Mouse (Mus musculus) lung, postnatal 4 days (tissue): Measurements from ENCODE around the gene Maml2.

ENCODE experiments used
- DNase-seq, 2 experiments: peaks; one replicate each; pipeline ENCODE4 v3.0.0; 2021

The Maml2 gene

DNA sequence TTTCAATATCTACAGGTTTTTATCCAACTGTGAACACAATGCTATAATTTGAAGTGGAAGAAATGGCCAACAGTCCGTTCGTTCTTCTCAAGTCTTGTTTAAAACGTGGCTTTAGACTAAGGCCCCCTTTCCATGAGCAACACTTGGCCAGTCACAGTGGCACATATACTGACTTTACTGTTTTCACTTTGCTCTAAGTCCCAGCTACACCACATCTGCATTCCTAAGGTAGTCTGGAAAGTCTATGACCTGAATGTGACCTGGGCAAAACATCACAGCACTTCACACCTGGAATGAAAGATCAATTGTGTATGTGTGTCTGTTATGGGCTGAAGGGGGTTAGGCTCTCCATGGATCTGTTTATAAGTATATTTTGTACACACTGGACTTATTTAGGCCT, 151.0 kb downstream of the Maml2 start:
- no peak for DNase-seq

DNA sequence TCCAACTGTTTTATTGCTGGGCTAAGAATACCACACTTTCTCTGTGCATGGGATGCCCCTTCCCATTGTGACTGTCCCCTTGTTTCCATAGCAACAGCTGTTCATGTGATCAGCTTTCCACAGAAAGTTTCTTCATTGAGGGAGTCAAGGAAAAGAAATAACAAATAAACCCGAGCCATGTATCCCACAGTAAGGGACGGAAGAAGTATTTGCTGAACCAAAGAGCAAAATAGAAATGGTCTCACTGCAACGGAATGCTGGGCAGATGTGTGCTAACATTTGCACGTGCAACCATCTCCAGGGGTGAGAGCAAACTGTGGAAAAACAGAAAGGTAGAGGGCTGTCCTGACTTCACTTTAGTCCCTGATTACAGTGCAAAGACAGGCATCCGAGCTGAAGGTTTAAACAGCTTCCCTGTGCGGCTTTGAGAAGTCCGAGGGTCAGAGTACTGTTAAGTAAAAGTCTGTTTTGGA, 156.9 kb downstream of the Maml2 start:
- DNase-seq, result peak in 1 of 2 experiments; percentile 33

DNA sequence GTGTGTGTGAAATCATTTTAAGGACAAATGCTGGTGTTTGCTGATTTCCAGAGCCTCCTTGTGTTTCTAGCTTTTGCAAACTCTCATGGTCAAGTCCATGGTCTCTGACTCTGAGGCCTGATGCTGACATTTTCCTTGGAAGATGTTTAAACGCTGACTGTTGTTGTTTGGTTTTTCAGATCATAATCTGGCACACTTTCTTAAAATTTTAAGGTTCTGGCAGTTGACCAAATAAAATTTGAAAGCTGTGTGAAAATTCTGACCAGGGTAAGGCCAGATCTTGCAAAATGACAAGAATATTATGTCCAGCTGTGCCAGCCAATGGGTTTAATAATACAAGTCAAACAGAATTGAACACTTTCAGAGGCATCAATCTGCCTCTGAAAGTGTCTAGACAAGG, 157.5 kb downstream of the Maml2 start:
- no peak for DNase-seq

DNA sequence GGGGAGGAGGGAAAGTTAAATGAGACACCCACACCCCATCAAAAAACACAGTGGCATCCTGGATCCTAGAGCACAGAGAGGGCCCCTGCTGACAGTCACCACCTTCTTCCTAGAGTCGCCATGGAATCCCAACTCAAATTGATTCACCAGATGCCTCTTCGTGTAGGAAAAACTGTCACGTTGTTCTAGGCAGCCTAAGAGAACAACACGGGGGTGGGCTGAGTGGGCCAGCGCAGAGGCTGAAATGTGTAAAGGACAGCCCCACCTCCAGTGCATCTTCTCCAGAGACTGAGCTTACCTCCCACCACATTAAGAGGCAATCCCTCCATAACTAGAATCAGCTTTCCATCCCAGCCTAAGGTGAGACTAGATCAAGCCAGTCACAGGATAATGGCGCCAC, 160.0 kb downstream of the Maml2 start:
- DNase-seq, result no peak

DNA sequence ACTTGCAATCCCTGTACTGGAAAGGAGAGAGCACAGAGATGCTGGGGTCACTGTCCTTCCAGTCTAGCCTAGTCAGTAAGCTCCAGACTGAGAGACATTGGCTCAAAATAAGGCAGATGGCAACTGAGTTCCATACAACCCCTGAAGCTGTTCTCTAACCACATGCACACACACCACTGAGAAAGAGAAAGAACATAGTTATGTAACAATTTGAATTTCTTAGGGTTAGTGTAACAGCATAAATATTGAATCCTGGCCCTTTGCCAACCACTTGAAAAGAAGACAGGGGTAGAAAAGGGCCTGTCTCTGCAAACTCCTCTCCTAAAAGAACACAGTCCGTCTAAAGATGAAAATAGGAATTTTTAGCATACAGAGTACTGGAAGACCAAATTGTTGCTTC, 161.6 kb downstream of the Maml2 start:
- no peak for DNase-seq

DNA sequence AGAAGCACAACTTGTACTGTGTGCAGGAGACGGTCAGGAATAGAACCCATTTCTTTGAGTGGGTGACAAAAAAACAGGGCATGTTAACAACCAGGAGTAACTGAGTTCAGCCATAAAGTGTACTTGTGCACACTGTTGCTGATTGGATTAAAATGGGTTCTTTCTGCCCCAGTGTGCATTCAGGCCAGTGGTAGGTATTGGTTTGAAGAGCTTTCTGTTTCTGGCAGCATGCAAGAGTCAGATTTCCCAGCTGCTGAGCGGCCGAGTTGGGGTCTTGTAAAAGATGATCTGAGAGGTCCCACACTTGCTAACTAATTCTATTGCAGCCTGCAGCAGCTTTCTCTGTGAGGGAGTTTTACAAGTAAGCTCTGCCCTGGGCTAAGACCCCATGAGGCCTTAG, 162.3 kb downstream of the Maml2 start:
- no peak for DNase-seq

DNA sequence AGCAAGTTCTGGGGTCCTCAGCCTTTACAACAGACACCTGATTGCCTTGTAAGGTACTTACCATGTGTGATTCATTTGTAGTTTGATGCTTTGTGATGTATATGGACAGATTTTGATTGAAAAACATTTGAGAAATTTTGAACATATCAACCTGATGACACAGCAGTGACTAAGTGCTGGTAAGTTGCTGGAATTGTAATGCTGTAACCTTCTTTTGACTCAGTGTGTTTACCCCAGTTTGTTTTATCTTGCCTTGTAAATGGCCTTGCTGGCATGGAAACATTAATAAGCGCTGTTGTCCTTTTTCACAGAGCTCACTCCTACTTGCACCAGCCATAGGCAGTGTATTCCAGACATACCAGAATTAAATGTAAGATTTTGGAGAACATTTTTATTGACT, 163.2 kb downstream of the Maml2 start:
- no peak for DNase-seq

DNA sequence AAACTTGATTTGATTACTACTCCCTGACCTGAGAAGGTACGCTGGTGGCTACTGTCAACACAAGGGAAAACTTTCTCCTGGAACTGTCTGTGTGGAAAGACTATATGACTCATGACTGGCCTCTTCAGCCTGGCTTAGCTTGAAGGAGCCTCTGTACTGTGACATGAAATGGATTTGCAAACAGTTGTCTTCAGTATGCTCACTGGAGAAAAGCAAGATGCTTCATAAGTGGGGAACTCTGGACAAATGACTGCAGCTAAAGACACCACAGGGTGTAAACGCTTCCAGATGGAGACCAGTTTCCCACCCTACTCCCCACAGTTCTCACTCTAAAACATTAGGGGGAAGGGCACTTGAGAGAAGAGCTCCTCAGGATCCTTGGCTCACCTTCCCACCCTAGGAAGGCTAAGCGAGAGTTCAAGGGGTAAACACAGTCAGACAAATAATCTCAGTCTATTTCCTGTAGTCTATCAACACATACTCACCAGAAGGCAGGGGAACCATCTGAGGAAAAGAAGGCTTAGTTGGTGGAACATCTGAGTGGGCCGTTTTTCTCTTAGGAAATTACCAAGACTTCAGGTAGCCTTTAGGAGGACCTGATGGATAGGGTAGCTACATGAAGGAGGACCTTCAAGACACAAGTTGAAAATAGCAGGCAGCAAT, 167.7 kb downstream of the Maml2 start:
- no peak for DNase-seq

DNA sequence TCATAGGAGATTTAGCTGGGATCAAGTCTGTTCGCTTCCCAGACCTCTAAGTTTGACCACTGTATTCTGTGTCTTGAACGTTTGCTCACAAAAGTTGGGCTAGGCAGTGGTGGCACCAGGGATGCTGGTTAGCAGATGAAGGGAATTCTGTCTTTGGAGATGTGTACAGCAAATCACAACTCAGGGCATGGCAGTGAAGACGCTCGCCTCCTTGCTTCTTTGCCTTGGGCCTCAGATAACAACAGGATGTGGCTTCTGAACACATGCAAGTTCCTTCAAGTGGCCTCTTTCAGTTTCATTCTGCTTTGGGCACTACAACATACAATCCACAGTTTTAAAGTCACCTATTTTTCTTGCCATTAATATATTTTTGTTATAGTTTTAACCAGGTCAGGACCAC, 168.6 kb downstream of the Maml2 start:
- peak in 1 of 2 experiments; percentile 33 for DNase-seq

DNA sequence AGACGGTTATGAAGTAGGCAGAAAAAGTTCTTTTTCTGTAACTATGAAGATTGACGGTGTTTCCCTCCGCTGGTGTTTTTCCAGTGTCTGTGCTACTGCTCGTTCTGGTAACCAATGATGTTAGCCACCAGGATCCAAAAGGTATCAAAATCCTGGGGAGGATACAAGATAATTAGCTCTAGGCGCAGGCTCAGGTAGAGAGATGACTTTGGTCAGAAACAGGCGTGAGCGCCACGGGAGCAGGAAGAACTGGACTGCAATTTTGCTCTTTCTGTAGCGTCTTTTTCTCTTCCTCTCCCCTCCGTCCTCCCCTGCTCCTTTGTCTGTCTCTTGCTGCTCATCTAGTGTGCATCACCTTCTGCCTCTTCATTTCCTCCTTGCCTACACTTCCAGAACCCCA, 169.1 kb downstream of the Maml2 start:
- DNase-seq, result no peak

DNA sequence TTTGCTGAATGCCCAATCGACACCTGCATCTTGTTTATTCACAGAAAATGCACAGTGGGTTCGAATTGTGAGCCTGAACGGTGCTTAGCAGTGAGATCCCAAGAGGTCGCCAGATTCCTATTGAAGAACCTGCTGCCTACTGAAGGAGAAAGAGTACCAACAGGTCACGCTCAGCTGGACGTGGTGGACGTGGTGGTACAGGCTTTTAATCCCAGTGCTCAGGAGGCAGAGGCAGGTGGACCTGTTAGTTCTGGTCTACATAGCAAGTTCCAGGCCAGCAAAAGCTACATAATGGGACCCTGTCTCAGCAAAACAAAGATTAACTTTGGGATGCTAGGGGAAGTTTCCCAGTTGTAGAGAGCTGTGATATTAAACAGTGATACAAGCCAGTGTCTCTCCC, 170.0 kb downstream of the Maml2 start:
- DNase-seq, result no peak

DNA sequence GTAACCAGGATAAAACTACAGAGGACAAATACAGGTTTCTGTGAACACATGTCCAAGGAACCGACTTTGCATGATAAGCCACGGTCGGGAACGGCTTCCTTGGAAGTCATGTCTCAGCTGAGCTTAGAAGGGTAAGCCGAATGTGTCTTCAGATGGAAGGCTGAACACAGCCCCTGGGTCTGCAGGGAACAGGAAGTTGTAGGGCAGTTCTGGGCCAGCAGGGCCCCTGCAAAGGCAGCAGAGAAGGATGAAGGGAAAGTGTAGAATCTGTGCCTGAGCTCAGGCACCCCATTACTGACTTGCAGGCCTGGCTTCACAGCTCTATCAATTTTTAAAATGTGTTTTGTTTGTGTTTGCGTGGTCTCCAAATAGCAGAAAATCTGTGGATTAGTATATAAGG, 171.0 kb downstream of the Maml2 start:
- DNase-seq, result no peak

DNA sequence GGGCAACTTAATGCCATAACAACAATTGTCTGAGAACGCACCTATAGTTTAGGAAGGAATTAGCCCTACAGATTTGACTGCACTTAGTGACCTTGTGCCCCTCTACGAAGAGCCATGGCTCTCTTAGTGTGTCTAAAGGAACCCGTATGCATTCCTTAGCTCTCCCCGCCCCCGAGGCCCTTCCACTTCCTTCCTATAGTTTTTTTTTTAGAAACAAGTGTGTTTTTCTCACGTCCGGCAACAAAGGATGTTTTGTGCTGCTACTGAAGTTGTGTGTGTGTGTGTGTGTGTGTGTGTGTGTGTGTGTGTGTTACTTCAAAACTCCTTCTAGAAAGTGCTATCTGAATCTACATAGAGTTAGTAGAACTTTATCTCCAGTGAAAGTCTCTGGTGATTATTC, 172.3 kb downstream of the Maml2 start:
- DNase-seq, result peak; percentile 41 to 50

DNA sequence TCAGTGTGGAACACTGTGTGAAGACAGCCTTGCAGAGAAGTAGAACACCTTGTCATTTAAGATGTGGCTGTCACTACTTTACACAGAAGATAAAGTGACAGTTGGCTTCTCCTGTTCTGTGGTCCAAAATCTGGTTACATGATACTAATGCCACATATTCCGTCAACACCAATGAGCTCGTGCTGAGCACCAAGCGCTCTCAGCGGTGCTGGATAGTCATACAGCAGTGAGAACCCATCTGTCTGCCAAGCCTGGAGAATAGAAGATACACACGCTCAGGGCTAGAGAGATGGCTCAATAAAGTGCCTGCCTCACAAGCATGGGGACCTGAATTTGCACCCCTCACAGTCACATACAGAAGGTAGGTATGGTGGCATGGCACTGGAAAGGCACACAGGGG, 177.2 kb downstream of the Maml2 start:
- no peak for DNase-seq

DNA sequence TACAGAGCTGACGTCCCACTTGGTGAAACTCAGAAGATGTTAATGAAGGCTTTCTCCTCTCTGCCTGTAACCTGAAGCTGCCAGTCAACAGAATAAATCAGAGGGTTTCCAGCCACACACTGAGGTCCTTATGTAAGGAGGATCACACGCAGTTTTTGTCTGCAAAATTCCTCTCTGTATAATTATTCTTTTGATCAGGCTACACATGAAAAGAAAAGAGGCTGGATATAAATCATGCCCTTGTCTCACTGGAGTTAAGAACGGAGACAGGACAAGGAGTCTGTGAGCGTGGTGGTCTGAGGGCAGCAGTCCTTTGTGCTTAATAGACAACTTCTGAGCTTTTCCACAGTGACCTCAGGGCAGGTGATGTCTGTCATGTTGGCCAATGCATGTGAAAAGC, 181.5 kb downstream of the Maml2 start:
- no peak for DNase-seq

DNA sequence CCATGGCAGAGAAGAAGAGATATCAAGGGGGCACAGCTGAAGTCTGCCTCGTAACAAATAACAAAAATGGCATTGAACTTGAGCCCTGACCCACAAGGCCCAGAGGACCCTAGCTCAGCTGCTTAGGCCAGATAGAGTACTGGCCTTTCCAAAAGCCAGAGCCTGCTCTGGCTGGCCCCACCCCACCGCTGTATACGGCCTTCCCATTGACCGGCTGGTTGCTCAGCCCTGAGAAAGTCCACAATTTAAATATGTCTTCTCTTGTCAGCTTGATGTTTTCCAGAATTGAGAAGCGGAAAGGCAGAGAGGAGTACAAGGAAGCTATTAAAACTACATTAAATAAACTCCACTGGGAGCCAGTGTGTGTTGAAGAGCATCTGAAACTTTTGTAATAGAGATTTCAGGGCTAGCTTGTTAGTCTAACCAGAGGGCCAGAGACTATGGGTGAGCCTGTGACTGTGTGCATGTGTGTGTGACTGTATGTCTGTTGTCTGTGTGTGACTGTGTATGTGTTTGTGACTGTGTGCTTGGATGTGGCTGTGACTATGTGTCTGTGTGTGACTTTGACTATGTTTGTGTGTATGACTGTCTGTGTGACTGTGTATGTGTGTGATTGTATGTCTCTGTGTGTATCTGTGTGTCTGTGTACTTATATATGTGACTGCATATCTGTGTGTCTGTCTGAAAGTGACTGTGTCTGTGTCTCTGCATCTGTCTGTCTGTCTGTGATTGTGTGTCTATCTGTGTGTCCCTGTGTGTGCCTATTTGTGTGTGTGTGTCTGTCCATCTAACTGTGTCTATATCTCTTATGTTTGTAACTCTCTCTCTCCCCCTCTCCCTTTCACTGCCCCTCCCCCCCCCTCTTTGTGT, 185.7 kb downstream of the Maml2 start:
- peak in 1 of 2 experiments; percentile 68 for DNase-seq

DNA sequence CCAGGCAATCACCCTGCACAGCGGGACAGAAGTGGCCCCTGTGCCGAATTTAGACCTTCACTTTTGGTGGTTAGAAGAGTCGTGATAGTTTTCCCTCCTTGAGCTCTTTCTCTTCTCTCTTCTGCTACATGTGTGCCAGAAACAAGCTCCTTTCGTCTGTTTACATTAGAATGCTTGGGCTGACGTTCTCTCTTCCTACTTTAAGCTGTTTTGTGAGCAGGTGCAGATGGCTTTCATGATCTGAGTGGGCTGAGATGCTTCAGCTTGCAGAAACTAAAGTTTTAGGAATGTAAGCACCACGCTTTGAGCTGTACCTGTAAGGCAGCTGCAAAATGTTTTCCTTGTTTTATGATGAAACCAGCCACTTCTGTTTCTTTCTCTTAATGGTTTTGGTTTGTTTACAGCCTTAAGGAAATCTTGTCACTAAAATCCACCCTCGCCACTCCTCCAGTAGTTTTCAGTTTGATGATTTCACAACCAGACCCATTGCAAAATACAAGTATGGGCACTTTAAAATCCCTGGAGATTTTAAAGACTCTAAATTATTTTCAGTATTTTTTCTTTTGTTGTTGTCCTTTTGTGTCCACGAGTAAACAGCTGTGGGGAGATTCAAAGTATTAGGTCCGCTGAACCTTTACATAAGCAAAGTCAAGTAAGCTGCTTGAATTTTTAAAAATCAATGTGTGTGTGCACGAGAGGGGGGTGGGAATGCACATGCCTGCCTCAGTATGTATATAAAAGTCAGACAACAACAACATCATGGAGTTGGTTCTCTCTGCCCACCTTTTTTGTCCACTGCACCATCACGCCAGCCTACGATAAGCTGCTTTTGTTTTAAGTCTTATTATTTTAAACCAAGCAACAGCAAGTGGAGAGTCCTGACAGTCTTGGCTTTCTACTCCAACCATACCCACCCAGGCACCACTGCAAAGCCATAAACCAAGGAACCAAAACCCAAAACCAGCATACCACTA, 186.8 kb downstream of the Maml2 start:
- DNase-seq, result no peak

DNA sequence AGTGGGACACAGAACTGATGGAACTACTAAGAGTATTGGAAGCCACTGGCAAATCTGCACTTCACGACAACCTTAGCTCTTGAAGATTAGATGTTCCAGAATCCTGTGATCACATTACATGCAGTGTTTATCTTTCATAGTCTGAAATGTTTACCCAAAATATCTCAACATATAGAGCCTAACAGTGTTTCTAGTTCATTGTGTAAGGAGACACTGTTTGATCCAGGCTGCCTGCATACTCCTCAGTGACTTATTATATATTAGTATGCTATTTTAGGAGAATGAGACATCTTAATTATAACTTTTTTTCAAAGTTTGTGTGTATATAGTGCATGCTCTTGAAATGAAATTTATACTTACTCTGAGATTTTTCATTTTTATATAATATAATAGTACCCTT, 188.2 kb downstream of the Maml2 start:
- no peak for DNase-seq

DNA sequence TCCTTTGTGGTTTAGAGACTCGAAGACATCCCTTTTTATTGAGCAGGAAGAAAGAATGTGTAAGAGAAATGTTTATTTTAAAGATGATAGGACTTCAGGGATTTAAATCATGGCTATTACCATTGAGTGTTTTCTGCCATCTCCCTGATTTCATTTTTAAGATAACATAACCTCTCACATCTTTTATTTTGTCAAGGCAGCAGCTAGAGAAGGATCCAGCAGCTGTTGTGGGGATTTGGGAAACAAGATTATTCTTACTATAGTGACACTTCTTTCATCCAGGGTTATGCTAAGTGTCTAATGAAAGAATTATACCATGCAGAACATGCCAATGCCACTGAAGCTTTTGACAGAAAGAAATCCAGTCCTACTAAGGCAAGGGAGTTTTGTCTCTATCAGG, 193.3 kb downstream of the Maml2 start:
- no peak for DNase-seq

DNA sequence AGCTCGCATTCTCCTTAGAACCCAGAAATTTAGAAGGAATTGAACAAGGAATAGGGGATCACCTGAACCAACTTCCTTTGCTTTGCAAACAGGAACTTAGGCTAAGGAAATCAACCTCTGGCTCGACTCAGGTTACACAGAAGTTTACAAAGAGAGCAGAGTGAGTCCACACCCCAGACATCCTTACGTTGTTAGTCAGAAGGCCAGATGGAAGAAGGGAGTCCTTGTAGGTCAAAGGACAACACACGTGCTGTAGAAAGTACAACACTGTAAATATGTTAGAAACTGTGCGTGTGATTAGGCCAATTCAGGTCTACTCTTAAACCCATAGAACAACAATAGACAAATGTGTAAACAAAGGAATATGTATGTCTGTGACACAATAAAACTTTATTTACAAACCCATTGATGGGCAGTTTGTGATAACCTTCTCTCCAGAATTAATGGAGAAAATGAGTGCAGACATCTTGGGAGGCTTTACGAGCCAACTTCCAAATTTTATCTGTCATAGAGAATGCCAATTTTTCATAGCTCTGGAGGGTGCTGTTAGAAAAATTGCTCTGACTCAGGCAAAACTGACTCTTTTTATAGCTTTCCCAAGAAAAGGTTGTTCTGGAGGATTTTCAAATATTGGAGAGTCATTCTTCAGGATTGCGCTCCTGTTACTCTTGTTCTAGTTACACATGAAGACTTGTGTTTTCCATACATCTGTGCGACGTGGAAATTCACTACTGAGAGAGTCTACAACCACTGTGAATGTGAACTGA, 194.3 kb downstream of the Maml2 start:
- no peak for DNase-seq

DNA sequence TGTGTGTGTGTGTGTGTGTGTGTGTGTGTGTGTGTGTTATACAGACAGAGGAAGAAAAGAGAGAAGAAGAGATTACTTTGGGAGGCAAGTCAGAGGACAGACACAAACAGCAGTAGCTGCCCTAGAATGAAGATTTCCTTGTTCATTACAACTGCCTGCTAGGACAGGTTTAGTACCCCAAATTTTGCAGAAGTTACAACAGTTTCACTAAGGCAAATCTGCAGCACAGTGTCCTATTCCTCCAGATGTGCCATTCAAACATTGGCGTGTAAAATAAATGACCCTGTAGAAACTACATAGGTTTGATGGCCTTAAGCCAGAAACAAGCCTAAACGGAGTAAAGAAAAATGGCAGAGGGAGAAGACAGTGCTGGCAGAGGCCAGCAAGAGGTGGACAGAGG, 195.1 kb downstream of the Maml2 start:
- DNase-seq, result no peak

DNA sequence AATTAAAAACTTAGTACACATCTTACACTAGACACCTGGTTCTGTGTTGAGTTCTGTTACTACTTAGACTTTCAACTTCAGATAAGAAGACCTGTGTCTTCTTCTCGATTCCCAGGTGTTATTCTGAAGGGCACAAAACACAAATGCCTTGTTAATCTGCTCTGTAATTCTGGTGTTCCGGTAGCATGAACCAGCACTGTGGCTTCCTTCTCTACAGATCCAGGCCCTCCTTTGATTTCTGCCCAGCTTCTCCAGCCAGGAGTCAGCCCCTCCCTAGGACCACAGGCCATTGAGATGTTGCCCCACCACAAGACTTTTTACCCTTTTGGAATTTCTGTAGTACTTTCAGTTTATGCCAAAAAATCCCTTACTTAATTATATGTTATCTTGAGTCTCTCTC, 196.0 kb downstream of the Maml2 start:
- DNase-seq, result no peak
